Mouse (Mus musculus) 416B (cell line): ENCODE data around the gene Psmb5.
"Not testable (repeated sequence)": the region's sequence is repeated elsewhere in the genome, so short reads cannot be mapped to it uniquely, and the experiment has no call there.

Experiments
- DNase-seq: peaks from one replicate; pipeline ENCODE4 v3.0.0; 2011; ENCODE audit warnings: low read depth

The Psmb5 gene

DNA sequence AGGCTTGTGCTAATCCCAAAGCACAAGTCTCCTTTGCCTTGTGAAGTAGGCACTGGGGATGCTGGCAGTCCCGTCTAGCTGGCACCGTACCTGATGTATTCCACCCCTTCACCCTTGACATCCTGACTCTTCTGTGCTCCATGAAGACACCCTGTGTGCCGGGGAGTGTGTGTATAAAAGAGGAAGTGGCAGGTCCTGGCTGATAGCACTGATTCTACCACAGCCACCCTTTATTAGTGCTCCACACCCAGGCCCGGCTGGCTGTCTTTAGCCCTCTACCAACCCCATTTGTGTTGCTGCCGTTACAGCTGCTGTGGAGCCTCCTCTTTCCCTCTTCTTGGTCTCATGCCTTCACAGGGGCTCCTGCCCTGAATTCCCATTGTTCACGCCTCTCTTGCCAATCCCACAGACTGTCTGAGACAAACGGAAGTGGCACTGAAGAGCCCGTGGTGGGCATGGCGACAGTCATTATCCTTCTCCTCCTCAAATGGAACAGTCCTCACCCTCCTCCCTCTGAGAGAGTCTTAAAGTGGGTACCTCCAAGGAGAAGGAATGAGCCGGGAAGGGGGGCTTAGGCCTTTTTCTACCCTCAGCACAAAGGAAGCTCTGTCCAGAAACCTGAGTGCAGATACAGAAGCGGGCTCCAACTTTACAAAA, 12.9 kb upstream of the Psmb5 start:
- DNase-seq = peak; percentile 38

DNA sequence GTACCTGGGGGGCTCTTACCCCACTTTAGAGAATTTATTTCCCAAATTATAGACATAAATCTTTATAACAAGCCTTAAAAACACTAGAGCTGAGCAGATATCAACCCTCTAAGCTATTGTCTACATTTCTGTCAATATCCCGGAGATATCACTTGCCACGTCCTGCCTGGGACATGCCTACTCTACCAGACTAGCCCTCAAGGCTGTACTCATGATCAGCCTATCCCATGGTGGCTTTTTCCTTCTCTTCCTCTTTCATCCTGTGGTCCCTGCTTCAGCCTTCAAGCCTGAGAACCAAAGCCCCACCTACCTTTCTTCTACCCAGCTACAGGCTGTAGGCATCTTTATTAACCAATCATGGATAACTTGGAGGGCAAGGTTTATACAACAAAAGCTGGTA, 12.0 kb upstream of the Psmb5 start:
- DNase-seq = peak; percentile 39

DNA sequence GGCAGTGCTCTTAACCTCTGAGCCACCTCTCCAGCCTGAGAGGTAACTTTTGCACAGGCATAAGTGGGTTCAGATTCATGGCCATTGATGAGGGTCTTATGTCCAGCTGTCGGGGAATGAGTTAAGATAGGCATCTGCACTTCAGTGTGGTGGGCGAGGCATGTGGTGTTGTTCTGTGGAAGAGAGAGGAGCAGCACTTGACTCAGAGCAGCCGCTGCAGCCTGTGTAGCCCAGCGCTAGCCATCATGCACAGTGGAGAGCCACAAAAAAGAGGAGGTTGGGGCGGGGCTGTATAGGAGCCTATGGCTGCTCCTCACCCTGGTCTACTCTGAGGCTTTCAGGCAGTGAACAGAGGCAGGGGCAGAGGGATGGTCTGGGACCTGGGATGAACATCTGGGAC, 10.3 kb upstream of the Psmb5 start:
- no peak for DNase-seq

DNA sequence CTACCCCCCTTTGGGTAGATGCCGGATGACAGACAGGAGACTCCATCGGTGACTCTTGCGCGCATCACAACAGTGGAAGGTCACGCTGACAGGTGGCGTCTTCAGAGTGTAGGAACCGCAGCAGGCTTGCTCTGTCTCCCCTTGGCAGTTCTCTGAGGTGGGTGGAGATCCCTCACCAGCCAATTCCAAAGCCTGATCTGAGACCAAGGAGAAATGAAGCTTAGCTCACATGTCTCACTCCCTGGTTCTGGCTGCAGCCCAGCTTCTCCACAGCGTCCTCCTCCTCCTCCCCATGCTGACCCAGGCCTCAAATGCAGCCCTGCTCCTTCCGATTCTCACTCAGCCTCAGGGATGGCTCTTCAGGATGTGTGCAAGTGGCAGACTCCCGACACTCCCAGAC, 7.2 kb upstream of the Psmb5 start:
- DNase-seq = no peak

DNA sequence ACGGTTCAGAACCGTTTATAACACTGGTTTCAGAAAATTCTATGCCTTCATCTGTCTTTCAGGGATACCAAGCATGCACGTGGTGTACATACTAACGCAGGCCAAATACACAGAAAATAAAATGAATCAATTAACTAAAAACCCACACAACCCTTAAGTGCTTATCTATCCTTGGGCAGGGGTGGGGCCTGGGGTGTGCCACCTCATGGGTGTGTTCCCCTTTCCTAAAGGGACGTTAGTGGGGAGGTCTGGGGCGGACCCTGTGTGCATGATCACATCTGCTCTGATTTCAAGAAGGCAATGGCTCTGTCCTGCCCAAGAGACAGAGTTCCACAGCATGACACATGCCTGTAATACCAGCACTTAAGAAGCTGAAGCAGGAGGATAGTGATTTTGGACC, 5.5 kb upstream of the Psmb5 start:
- DNase-seq = no peak

DNA sequence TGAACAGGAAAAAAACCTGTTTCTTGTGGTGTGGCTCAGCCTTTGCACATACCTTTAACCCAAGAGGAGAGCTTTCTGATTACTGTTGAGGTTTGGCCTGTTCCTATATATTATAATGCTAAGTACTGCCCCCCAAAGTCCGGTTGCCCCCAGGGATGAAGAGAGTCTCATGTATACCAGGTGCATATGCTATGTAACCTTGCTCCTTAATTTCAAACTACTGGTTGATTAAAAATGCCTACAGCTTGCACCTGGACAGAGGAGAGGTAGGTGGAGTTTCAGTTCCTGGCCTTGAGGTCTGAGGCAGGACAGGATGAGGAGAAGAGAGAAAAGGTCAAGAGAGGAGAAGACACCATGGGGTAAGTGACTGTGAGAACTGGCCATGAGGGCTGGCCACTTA, 3.3 kb upstream of the Psmb5 start, which contains the start of gene Psmb11:
Gene Psmb11 (plus strand): TSS at position 301 of the 400 bp plus-strand sequence.
- no peak for DNase-seq

DNA sequence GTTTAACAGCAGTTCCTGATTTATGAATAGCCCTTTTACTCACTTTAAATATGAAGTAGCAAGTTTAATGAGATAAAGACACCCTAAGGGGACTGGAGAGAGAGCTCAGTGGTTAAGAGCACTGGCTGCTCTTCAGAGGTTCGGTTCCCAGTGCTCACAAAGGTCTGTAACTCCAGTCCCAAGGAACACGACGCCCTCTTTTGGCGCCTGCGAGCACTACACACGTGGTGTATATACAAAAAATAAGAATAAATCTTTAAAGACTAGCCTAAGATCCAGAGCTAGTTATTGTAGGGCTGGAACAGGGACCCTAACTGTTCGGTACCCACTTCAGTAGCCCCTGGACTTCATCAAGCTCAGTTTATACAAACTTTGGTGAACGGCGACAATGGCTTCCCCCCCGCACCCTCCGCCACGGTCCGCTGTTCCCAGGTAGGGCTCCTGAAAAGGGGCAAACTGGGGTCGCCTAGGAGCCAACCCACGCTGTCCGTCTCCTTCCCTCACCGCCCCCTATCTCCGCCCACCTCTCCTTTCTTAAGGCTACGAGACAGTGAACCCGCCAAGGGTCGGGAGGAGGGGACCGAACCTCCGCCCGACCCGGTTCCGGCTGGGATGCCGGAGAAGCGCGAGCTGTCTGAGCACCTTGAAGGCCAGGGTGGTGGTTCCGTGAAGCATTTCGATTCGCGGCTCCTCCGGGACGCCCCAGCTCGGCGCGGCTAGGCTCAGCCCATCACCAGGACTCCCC, 498 bp downstream of the Psmb5 start:
- DNase-seq = peak; percentile 57

DNA sequence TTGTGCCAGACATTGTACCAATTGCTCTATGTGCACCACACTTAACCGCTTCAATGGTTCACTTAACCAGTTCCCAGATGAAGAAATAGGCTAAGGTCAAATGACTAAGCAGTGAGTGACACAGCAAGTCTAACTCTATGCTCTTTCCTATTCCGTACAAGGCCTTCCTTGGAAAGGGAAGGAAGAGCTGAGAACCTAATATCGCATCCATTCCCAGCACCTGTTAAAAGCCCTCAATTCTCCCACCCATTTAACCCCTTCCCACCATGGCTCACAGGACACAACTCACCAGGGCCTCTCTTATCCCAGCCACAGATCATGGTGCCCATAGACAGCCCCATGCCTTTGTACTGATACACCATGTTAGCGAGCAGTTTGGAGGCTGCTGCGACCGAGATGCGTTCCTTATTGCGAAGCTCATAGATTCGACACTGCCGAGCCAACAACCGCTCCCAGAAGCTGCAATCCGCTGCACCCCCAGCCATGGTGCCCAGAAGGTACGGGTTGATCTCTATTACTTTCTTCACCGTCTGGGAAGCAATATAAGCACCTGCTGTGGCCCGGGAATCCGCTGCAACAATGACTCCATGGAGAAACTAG, 1.5 kb downstream of the Psmb5 start:
- DNase-seq = peak; percentile 75

DNA sequence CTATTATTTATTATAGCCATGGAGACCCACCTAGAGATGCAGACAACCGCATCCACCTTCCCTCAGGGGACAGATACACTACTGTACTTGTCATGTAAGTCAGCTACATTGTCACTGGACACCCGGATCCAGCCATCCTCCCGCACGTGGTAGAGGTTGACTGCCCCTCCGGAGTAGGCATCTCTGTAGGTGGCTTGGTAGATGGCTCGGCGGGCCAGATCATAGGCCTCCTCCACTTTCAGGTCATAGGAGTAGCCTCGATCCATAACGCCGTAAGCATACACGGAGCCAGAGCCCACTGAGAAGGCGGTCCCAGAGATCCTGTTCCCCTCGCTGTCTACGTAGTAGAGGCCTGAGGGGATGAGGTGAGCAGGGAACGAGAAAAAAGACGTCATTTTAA, 3.7 kb downstream of the Psmb5 start:
- not testable (repeated sequence) for DNase-seq

DNA sequence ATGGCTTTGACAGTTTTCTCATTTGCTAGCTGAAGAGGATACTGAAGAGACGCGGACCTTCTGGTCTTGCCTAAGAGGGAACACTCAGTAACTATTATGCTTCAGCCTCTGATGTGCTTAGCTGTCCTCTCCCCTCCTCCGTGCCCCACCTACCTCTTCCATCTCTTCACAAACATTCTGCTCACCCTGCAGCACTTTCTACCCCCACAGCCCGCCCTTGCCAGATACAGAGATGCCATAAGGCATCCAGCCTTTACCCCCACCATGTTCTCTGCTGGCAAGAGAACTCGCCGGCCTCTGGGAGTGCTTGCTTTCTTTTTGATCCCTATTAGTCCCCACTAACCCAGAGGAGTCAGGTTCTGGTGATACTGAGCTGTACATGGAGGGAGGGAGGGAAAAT, 7.2 kb downstream of the Psmb5 start:
- DNase-seq = no peak

DNA sequence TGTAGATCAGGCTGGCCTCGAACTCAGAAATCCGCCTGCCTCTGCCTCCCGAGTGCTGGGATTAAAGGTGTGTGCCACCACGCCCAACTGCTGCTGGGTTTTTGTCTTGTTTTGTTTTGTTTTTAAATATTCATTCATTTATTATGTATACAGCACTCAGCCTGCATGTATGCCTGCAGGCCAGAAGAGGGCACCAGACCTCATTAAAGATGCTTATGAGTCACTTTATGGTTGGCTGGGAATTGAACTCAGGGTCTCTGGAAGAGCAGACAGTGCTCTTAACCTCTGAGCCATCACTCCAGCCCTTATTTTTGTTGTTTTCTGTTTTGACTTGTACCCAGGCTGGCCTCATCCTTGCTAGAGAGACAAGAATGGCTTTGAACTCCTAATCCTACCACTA, 7.9 kb downstream of the Psmb5 start:
- DNase-seq = peak; percentile 73

DNA sequence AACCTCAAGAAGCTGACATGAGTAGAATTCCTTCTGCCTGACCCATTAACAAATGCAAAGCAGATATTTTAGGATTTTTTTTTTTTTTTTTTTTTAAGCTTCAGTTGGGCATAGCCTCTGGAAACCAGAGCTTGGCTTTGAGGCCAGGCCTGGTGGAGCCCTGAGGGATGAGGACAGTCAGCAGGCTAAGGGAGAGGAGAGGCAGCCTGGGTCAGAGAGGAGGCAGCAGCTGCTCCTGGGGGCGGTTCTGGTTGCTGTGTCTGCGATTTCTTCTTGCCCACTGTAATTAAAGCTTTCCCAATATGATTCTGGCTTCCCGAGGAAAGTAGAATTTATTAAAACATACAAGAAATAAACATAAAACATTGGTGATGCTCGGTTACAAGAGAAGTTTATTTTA, 8.6 kb downstream of the Psmb5 start:
- no peak for DNase-seq

DNA sequence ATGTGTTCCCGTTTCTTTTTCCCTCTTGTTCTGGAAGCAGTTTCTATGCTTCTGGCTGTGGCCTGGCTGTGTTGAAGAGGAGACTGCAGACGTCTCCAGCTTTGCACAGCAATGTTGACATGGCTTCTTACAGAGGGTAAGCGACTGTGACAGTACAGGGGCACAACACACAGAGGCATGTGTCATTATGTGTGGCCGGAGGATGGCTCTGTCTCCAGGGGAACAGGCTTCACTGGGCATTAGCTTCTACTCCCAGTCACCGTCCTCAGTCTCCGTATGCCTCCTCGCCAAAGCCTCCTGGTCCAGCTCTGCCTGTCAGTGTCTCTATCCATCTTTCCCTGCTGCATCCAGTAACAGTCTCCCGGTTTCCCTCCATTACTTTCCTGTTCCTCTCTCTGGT, 10.6 kb downstream of the Psmb5 start:
- no peak for DNase-seq

DNA sequence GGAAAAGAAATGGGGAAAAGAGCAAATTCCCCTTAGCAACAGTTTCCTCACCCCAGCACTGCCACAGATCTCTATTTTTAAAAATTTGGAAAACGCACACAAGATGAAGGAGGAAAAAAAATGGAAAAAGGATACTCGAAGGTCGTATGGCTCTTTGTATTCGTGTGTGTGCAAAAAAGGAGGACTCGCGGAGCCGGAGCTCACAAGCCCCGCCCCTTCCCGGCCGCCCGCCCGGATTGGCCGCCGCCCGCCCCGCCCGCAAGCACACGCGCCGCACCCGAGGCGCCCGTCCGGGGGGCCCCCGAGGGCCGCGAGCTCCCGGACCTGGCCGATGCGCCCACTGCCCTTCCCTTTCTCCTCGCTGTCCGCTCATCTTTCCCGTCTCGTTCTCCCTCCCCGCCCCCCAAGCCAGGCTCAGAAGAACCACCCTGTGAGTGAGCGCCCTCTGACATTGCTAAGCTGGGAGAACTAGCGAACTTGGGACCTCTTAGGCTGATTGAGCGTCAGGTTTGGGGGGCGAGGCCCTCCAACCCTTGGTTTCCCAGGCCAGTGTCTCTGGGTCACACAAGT, 12.0 kb downstream of the Psmb5 start, which contains the start of gene 4931414P19Rik:
Gene 4931414P19Rik (minus strand): TSS at position 242 of the 570 bp plus-strand sequence.
- DNase-seq = peak; percentile 75

DNA sequence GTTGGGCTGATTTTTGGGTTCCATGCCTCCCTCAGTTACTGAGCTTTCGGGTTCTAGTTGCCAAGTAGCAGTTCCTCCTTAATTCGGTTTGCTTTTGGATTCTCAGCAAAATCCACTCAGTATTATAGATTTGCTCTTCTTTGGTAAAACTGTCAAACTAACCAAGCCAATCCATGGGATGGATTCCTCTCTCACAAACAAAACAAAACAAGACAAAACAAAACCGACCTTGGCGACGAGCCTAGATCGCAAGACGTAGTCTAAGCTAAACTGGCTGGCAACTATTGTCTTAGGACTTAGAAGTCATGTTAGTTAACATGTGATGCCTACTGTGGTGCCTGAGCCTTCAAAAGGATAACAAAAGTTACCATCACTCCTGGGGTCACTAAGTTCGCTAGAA, 14.1 kb downstream of the Psmb5 start:
- DNase-seq = peak; percentile 19

DNA sequence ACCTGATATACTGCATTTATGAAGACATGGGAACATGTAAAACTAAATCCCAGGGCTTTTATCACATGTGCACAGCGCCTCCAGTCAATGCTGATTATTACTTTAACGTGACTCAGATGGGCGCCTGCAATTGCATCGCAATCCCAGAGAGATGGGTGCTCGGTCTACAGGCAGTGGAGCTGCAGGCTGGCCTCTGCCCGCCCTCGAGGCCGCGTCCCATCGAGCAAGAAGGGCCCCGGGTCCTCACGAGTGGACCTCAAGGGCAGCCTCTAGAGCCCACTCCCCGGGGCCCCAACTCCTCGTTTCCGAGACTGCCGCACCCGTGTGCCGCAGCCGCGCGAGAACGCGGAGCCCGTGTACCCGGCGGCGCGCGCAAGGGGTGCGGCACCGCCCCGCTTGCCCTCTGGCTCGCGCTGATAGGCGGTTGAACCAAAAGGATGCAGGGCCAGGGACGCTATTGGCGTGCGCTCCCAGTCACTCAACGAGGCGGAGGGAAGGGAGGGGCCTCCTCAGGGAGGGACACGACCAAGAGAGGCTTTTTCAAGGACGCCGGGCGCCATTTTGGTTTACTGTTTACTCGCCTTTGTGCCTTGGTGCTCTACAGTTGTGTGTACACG, 14.7 kb downstream of the Psmb5 start:
- DNase-seq = peak; percentile 92

DNA sequence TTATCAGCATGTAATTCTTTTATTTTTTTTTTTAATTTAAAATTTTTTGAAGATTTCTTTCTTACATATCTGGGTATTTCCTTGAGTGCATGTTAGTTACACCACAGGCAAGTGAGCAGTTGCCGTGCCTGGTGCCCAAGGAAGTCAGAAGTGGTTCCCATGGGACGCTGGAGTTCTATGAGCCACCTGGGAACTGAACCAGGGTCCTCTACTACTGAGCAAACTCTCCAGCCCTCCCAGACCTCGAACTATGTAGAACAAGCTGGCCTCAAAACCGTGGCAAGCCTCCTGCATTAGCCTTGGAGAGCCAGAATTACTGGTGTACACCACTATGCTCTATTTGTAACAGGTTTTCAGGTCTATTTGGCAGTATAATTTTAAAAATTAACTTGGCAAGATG, 15.2 kb downstream of the Psmb5 start:
- DNase-seq = no peak

DNA sequence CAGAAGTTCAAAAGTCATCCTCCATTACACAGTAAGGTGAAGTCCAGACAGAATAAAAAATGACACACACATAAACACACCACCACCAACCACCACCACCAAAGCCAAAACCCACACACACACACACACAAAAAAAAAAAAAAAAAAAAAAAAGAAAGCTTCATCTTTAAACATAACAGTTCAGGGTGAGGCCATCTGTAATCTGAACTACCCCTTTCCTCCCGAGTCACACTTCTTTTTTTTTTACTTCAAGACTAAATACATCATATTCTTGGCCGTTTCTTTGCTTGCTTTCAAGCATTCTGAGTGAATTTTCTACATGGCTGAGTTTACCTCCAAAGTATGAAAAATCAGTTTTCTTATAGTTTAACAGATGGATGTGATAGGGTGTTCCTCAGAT, 16.2 kb downstream of the Psmb5 start:
- DNase-seq = peak; percentile 30

DNA sequence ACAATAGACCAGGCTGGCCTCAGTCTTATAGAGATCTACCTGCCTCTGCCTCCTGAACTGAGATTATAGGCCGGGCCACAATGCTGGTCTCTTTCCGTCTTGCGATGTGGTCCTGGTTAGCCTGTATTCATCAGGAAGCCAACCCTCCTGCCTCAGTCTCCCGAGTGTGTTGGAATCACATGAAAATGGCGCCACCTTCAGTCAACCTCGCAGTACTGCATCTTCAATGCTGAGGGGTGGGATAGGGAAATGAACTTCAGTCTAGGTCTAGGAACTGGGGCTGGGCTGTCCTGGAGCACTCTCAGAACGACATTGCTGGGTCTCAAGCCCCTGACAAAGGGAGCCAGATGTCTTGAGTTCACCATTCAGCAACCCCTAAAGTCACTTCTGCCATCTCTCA, 20.7 kb downstream of the Psmb5 start:
- DNase-seq = no peak

DNA sequence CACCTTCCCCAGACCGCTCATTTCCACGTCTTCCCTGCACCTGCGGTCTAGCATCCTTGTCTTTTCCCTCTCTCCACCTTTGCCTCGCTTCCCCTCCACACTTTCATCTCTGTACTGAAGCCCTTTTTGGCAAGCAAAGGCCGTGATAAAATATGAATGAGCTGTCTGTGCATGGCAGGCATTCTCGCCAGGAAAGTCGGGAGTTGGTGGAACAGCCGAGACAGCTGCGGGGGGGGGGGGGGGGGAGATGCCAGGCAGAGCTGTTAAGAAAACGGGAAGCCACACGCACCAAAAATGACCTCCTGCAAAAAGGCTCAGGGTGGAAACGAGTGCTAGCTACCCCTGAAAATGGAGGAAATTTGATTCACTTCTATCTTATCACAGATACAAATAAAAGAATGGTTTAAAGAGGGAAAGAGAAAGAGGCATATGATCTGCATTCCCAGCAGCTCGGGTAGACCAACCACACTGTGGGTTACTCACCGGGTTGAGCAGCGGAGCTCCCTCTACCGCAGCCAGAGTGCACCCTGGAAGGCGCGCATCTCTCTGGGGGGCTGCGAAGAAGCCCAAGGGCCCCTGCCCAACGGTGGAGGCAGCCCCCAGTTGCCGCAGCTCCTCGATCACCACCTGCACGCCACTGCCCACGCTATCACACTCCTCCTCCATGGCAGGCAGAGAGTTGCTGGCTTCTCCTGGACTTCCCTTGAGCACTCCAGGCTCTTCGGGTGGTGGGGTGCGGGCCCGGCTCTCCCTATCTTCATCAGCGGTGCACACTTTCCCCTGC, 23.0 kb downstream of the Psmb5 start:
- DNase-seq = no peak

DNA sequence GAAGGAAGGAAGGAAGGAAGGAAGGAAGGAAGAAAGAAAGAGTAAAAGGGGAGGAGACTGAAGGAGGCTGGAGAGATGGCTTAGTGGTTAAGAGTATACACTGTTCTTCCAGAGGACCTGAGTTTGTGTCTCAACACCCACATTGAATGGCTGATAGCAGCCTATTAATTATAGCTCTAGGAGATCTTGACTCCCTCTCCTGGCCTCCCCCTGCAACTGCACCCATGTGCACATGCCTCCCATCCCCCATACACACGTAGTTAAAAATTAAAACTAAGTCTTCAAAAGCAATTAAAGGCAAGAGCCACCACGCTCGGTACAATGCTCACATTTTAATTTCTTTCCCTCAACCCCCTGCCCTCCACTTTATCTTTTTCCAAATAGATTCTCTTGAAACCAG, 23.8 kb downstream of the Psmb5 start:
- peak; percentile 25 for DNase-seq
